Mouse (Mus musculus) ES-CJ7 (cell line): Measurements from ENCODE around the gene Camk1d.

Experiments used
- DNase-seq: peaks from one replicate; pipeline ENCODE4 v3.0.0; 2011; ENCODE audit warnings: low read depth, low spot score

The Camk1d gene

GRCm38 (mm10) chr2:5398505-5398904, 315.8 kb downstream of the Camk1d start:
- no peak for DNase-seq

DNA sequence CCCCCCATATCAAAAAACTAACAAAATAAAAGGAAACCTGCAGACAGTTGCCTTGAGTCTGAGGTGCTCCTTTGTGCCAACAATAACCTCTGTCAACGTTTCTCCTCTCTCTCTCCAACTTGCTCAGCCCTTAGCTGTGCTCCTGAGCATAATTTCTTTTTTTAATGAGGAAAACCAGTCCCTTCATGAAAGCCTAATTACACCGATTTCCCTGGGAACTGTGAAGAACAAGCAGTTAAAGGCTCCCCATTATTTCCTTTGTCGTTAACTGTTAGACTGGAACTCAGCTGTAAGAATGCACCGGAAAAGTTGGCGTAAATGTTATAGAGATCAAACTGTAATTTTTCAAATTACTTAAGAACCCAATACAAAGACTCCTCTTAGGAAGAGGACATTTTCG, 316.3 kb downstream of the Camk1d start:
- DNase-seq: no peak

- DNase-seq: no peak
Observed at GRCm38 (mm10) chr2:5397468-5397867, 316.8 kb downstream of the Camk1d start.

GRCm38 (mm10) chr2:5396415-5396814, 317.9 kb downstream of the Camk1d start:
- DNase-seq: peak; percentile 27

DNA sequence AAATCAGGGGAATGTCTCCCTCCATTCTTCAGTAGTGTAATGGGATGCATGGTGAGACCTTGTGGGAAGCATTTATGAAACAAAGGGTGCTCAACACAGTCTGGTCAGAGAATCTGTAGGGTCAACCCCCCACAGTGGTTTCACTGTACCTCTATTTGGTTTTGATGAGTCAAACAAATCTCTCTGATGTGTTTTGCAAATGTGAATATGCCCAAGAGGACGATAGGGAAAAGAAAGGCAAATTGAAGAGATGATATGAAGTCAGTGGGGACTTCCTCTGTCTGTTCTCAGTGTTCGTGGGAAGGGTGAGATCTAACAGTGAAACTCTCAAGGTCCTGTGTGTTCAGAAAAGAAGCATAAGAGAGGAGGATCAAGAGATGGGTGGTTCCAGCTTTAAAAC, 318.4 kb downstream of the Camk1d start:
- no peak for DNase-seq

- no peak for DNase-seq
Observed at GRCm38 (mm10) chr2:5392921-5393320, 321.4 kb downstream of the Camk1d start.

DNA sequence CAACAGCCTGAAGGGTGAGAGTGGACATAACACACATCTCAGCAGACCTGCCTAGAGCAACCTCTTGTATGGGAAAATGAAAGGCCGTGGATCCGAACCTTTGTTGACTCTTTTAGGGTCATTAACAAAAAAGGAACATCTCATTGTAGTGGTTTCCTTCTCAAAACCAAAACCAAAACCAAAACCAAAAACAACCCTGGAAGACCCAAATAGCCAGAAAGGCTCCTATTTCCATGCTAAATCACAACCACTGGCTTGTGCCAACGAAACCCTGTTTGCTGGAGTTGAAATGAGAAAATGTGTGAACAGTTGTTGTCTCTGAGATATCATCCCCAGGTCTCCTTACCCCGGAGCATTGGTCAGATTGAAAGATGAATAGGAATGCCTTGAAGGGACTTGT, 321.8 kb downstream of the Camk1d start:
- no peak for DNase-seq

- DNase-seq: no peak
Observed at GRCm38 (mm10) chr2:5388381-5388780, 325.9 kb downstream of the Camk1d start.

DNA sequence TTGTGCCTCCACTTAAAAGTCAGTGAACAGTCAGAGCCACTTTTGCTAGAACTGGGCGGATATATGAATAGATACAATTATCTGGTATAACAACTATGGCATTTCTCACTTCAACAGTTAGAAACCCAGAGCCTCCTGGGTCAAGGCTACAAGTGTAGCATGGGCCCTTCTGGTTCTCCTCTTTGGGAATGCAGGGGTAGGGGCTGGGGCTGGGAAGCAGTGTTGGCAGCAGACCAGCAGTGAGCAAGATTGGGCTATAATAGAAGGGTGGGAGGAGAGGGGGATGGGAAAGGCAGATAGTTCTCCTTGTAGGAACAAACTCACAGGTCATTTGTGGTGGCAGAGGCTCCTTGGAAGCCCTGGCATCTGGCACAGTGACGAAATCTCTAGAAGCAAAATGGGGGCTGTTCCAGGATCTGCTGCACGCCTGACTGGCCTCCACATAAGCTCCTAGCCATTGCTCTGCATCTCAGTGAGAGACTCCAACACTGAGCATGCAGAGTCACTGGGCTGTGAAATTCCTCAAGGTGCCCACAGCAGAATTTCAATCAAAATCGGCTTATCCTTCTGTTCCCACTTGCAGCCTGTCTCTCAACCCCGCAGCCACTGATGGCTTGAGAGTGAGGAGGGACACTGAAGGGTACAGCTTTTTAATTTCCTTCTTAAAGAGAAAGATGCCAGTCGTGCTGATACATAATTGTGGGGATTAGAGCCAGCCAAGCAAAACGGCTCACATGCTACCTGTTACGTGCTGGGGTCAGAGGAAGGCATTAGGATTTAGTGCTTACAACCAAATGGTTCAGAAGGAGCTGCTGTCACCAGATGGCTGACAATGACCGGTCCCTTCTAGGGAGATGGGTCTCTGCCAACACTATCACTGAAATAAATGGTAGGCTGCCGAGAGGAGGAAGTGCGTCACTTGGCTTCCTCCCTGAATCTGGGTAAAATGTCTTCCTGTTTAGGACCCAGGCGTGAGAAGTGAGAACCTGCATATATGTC, 332.3 kb downstream of the Camk1d start:
- DNase-seq: no peak

DNA sequence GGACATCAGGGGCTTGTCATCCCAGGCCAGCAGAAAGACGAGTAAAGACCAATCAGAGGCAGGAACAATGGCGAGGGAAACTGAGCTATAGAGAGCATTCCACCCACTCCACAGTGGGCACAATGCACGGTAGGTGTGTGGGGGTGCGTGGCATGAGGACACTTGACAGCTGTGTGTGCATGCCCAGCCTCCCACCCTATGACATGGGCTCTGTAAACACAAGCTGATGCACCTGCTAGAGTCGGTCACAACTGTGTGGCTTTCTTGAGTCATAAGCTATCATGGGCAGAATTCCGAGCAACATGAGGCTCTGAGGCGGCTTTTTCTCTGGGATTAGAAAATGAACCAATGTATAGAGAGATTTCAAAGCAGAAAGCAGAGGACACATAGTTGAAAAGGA, 333.3 kb downstream of the Camk1d start:
- no peak for DNase-seq

GRCm38 (mm10) chr2:5378922-5379321, 335.4 kb downstream of the Camk1d start:
- peak; percentile 30 for DNase-seq

DNA sequence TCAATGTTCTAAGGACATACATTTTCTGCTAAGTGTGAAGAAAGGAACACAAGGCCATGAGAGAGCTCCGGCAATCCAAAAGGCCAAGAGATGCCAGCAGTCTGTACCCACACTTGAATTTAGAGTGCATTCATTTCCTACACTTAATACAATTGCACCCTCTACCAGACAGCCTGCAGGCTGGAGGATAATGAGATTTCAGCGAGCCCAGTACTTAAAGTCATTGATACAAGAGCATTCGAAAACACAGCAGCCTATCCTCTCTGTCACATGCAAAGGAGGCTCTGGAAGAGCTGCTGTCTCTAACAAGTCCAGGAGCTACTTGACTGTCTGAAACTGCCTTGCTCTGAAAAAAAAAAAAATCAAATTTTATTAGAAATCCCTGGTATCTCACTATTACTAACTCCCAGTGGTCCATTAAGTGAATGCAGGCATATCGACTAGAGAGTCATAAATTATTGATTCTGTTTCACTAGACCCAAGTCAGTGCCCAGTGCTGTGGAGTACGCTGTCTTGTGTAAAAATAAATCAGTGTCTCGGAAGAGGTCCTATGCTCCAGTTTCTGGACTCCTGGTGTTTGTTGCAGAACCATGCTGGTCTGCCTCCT, 336.1 kb downstream of the Camk1d start:
- no peak for DNase-seq

DNA sequence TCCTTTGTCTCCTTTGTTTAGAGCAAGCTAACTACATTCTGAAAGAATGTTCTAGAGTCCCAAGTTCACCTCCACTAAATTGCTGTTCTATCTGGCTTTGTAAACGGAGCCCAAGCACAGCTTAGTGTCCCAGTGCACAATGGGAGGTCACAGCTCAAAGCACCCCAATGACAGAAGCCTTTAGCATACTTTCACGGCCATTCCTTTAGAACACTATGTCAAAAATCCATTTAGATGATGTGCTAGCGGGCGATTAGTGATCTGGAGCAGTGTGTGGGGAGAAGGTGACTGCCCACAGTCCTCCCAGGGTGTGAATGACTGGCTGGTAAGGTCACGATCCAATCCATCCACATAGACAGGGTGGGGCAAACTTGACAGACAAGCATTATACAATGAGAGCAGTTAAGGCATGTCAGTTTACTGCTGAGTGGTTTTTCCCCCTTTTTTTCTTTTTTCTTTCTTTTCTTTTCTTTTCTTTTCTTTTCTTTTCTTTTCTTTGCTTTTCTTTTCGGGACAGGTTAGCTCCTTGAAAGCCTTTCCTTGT, 341.4 kb downstream of the Camk1d start:
- DNase-seq: peak; percentile 52

DNA sequence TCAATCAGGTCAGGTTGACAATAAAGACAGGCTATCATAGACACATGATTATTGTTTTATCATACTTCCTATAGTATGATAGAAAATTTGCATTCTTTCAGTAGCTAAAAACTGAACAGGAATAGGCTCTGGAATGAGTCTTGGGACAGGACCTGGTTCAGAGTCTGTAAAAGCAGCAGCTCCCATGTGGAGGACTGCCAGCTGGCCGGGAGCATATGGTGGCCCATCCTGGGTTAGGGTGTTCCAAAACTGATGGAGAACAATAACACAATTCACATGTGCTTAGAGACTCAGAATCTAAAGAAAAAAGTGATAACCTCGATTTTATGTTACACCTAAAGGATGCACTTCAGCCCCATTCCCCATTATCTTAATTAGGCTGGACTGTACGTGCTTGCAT, 343.0 kb downstream of the Camk1d start:
- DNase-seq: no peak

DNA sequence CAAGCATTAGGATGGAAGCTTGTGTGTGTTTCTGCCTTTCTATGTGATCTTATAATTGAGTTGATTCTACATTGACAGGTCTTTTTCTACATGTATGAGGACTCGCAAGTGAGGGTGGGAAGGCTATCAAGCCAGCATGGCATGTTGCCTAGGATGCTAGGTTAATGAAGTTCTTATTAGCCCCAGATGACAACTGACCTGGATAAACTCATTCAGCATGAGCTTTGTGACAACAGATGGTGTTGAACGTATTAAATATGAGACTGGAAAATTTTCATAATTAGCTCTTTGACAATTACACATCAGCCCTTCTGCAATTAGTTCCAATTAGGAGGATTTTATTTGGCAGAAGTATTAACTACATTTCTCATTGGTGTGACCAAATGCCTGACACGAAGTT, 343.7 kb downstream of the Camk1d start:
- no peak for DNase-seq

DNA sequence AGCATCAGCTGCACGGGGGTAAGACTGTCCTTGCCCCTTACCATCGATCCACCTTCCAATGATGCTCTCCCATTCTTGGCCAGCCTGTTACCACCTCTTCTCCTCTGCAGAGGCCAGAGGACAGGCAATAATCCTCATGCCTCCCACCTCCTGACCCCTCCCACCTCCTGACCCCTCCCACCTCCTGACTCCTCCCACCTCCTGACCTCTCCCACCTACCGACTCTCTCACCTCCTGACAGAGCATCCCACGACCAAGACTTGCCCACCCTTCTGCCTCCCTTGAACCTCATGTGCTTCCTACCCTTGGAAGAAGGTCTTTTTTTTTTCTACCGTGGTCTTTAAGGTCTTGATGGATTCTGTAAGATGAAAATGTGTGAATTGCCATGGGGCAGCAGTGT, 350.5 kb downstream of the Camk1d start:
- DNase-seq: peak; percentile 19

DNA sequence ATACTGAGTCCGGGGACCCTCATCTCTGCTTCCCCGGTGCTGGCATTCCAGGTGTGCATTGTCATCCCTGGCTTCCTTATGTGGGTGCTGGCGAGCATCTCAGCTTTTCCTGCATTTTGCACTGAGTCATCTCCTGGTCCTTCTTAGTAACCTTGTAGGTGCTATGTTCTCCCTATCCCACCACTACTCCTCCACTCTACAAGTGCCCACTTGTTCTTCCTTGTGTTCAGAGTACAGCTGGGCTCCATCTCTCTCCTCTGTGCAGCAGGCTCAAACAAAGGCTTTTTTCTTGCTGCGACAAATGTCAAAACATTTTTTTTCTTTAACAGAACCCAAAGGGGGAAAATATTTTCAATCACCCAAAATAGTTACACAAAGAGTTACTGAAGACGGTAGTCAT, 356.3 kb downstream of the Camk1d start:
- no peak for DNase-seq

DNA sequence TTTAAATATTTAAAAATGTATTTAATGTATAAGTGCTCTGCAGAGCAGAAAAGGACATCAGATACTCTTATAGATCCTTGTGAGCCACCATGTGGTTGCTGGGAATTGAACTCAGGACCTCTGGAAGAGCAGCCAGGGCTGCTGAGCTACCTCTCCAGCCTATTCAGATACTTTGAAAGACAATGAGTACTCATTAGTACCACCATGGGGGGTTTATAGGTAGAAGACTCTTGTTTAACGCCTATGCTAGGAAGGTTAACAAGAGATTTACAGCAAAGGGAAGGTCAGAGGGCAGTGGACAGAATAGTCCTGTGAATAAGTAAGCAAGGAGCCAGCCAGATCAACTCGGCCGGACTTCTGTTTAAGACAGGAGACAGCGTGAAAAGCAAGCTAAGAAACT, 357.3 kb downstream of the Camk1d start:
- peak; percentile 91 for DNase-seq

GRCm38 (mm10) chr2:5352821-5353522, 361.3 kb downstream of the Camk1d start:
- peak; percentile 15 for DNase-seq

DNA sequence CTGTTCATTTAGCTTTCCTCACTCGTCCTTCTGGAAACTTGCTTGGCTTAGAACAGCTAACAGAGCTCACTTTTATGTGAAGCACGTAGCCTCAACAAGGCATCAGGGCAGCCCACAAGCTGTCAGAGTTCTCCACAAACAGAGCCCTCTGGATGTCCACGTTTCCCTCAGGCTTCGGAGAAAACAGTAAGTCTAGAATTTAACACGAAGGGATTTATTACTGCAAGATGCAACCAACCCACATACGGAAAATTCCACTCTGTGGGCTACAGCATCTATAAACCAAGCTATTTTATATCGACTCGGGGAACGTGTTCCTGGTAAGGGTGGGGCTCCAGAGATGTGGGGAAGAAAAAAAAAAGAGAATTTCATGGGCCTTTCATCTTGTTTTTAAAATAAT, 369.0 kb downstream of the Camk1d start:
- no peak for DNase-seq

- no peak for DNase-seq
Observed at GRCm38 (mm10) chr2:5327533-5328250, 386.6 kb downstream of the Camk1d start.
